Mouse (Mus musculus) hindbrain, embryonic 12.5 days (tissue): Measurements from ENCODE around the gene Cntfr. TPM values are rescaled to one million over a fixed set of nuclear protein-coding genes. Genes with fewer than 3 reads are reported as not detected.

ENCODE experiments used
- ATAC-seq: fragments of 200-750 bp; cut with Nextera tagmentation; 2 replicates; pipeline ENCODE4 v1.8.0; 2017; ENCODE audit warnings: moderate TSS enrichment; ENCODE audit not compliant: low FRiP score
- H3K27ac ChIP-seq: fragments of 300-500 bp; sonication (generic); 2 replicates; pipeline ENCODE4 v1.5.1; 2016; ENCODE audit warnings: mild to moderate bottlenecking
- H3K27me3 ChIP-seq: fragments of 300-500 bp; sonication (generic); 2 replicates; pipeline ENCODE4 v1.6.1; 2016; ENCODE audit warnings: mild to moderate bottlenecking
- H3K36me3 ChIP-seq: fragments of 300-500 bp; sonication (generic); 2 replicates; pipeline ENCODE4 v1.6.1; 2016; ENCODE audit warnings: mild to moderate bottlenecking
- H3K4me1 ChIP-seq: fragments of 300-500 bp; sonication (generic); 2 replicates; pipeline ENCODE4 v1.6.1; 2016
- H3K4me2 ChIP-seq: fragments of 300-500 bp; sonication (generic); replicated peaks from 2 replicates; pipeline ENCODE4 v1.6.1; 2016; ENCODE audit warnings: mild to moderate bottlenecking
- H3K4me3 ChIP-seq: fragments of 300-500 bp; sonication (generic); 2 replicates; pipeline ENCODE4 v1.5.1; 2016; ENCODE audit warnings: mild to moderate bottlenecking
- H3K9ac ChIP-seq: fragments of 300-500 bp; sonication (generic); 2 replicates; pipeline ENCODE4 v1.6.1; 2016; ENCODE audit warnings: mild to moderate bottlenecking, moderate library complexity
- H3K9me3 ChIP-seq: fragments of 300-500 bp; sonication (generic); replicated peaks from 2 replicates; pipeline ENCODE4 v1.6.1; 2016; ENCODE audit warnings: mild to moderate bottlenecking
- WGBS: fragments of 180-500 bp; shearing (Covaris S2); methylation state at CpG from one replicate; pipeline ENCODE4 v1.1.7; 2016; 5-methylcytosine and 5-hydroxymethylcytosine counted together
- polyA plus RNA-seq: library from polyadenylated mRNA; unstranded; fragments of >200 nt; fragmentation: Nextera tagmentation; extraction: Ambion mirVana; gene quantifications from 2 replicates; pipeline ENCODE4 v1.2.1, GENCODE M21; 2016

The Cntfr gene
- polyA plus RNA-seq, 1 experiment from 2014 or later: 28.8 TPM

GRCm38 (mm10) chr4:41618916-41619746 lies 77.8 kb downstream of the Cntfr start:
- no peak for ATAC-seq
- Histone ChIP-seq H3K9ac (no peak overlapping the region), H3K27ac (peak overlapping the region; percentile 37; the same call in 1 of the 2 replicates), H3K9me3 (no peaks in the 10 kb centered on the region), H3K36me3 (no peaks in the 10 kb centered on the region), H3K4me1 (peaks cover 25% of the 10 kb centered on the region), H3K4me3 (no peak overlapping the region), H3K4me2 (no peak overlapping the region), H3K27me3 (peaks cover 5% of the 10 kb centered on the region)
- WGBS: 53% methylated on average over 12 of the region's 12 CpGs

DNA sequence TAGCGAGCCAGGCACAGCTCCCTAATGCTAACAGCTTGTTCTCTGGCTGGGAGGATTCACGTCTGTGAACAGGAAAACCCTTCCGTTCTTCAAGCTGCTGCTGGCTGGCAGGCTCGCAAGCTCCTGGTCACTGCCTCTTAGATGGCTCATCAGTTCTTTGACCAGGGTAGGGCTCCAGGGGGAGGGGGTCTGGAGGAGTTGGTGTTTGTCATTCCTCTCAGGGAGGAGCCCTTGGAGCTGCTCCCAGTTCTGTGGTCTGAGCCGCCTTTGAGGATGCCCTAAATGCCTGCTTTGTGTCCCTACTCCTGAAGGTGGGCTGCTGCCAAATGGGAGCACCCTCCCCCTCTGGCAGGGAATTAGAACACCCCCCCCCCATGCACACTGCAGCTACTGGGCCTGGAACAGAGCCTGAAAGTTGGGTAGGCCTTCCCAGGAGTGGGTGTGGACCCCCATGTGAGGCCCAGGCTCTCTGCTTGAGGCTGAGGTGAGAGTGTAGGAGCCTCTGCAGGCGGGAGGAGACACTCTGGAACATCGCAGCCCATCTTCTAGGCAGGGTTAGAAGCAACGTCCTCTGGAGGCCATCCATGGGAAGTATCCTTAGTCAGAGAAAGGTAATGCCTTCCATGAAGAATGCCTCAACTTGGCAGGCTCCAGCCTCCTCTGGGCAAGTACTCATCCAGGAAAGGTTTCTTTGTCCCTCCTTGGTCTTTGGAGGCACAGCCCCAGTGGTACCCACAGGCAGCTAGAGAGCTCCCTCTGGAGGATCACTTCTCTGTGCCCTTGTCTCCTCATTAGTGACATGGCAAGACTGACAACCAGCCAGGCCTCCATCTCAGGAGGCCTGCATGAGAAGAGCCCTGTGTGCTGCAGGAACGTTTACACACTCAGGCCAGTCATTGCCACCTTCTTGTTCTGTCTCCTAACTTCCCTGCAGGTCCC lies 81.0 kb downstream of the Cntfr start:
- H3K27ac ChIP-seq: peak overlapping the region; percentile 52
- H3K36me3 ChIP-seq: no peaks in the 10 kb centered on the region

DNA sequence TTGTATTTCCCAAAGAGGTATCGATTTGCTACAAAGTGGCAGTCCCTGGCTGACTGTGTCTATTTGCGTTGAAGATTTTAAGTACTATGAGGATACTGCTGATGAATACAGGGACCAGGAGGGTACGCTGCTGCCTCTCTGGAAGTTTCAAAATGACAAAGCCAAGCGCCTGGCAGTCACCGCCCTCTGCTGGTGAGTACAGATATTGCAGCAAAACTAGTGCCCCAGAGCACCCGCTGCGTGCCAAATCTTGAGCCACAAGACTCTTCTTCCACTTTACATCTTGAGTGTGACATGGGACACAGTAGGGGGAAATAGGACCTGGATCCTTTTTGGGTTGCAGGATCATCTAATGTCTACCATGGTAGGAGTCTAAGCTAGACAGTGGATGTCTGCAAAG lies 82.7 kb downstream of the Cntfr start:
- H3K9me3 ChIP-seq: no peaks in the 10 kb centered on the region
- ATAC-seq: no peak
- no peak overlapping the region for H3K4me3 ChIP-seq
- WGBS: 9% methylated on average over 7 of the region's 7 CpGs
- no peak overlapping the region for H3K9ac ChIP-seq
- peaks cover 5% of the 10 kb centered on the region for H3K27me3 ChIP-seq
- H3K27ac ChIP-seq: peak overlapping the region; percentile 53; the same call in 1 of the 2 replicates
- no peaks in the 10 kb centered on the region for H3K36me3 ChIP-seq
- H3K4me1 ChIP-seq: peaks cover 52% of the 10 kb centered on the region
- no peak overlapping the region for H3K4me2 ChIP-seq

More for the DNA sequence above, 81.0 kb downstream of the Cntfr start:
- Histone ChIP-seq H3K27me3 (peaks cover 5% of the 10 kb centered on the region), H3K4me3 (no peak overlapping the region), H3K4me1 (peaks cover 51% of the 10 kb centered on the region), H3K9me3 (no peaks in the 10 kb centered on the region), H3K9ac (no peak overlapping the region), H3K4me2 (no peak overlapping the region)
- ATAC-seq: peak; percentile 74
- 64% methylated on average over 9 of the region's 9 CpGs for WGBS

DNA sequence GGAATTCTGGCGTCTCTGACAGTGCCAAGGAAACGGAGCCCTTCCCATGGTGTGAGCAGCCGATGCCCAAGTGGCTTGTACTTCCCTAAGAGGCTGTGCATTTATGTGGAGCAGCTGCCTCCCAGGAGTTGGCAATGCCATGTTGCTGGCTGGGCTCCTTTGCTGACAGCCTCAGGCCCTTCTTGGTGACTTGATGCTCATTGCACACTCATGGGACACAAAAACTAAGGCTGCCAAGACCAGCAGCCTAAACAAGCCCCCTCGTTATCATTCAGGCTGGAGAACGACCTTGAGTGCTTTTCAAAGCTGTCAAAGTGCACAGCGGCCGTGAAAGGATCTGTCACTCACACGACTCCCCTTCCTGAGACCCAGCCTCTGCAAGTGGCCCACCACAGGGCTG lies 84.7 kb downstream of the Cntfr start:
- Histone ChIP-seq H3K4me3 (no peak overlapping the region), H3K27ac (peak overlapping the region; percentile 74; the same call in 1 of the 2 replicates), H3K9ac (no peak overlapping the region), H3K36me3 (no peaks in the 10 kb centered on the region), H3K9me3 (no peaks in the 10 kb centered on the region), H3K4me2 (no peak overlapping the region), H3K4me1 (peaks cover 38% of the 10 kb centered on the region), H3K27me3 (peaks cover 7% of the 10 kb centered on the region)
- 32% methylated on average over 8 of the region's 8 CpGs for WGBS
- ATAC-seq: peak; percentile 60

GRCm38 (mm10) chr4:41610594-41610980 lies 86.3 kb downstream of the Cntfr start:
- peaks cover 34% of the 10 kb centered on the region for H3K4me1 ChIP-seq
- no peak for ATAC-seq

DNA sequence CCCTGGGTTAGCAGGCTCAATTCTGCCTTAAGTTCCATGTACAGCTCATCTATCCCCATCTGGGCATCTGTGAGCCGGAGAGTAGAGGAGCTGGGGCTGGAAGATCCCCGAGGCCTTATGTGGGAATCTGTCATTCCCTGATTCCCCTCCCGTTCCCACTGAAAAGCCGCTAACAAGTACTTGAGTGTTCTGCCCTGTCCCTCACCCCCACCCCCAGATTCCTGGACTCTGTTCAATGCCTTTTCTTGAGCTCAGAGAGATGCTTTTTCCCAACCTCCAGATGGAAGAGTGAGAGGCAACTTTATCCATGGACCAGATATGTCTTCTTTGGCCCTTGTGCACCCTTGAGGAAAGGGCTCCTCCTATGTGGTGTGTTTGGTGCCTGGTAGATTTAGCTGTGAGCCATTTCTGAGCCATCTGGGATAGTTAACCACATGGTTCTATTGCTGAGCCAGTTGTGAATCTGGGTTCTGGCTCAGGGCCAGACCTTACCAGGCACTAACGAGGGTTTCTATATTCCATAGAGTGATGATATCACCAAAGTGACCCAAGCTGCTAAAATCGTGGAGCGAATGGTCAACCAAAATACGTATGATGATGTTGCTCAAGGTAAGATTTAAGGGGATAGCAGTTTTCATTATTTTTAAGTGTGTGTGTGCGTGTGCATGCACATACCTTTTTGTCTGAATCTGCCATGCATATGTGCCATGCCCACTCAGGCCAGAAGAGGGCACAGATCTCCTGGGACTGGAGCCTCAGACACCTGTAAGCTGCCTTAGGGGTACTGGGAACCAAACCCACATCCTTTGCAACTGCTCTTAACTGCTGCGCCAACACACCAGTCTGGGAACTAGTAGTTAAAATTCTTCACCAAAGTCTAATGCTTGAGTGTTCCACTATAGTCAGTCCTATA lies 87.0 kb downstream of the Cntfr start:
- H3K36me3 ChIP-seq: no peaks in the 10 kb centered on the region

More at GRCm38 (mm10) chr4:41610594-41610980, 86.3 kb downstream of the Cntfr start:
- 43% methylated on average over 6 of the region's 6 CpGs for WGBS
- Histone ChIP-seq H3K36me3 (no peaks in the 10 kb centered on the region), H3K9me3 (no peaks in the 10 kb centered on the region), H3K27ac (no peak overlapping the region), H3K4me2 (no peak overlapping the region), H3K4me3 (no peak overlapping the region), H3K9ac (no peak overlapping the region), H3K27me3 (peaks cover 2% of the 10 kb centered on the region; the same call in 1 of the 2 replicates)

More for the DNA sequence above, 87.0 kb downstream of the Cntfr start:
- Histone ChIP-seq H3K9me3 (no peaks in the 10 kb centered on the region), H3K27me3 (peaks cover 2% of the 10 kb centered on the region; the same call in 1 of the 2 replicates), H3K27ac (no peak overlapping the region), H3K4me3 (no peak overlapping the region), H3K4me1 (peaks cover 38% of the 10 kb centered on the region), H3K9ac (no peak overlapping the region), H3K4me2 (no peak overlapping the region)
- no peak for ATAC-seq
- 86% methylated on average over 10 of the region's 10 CpGs for WGBS

Other genes with a start within 250 kb of the Cntfr start
- 9.5 and 9.6 TPM in 2 replicates for gene Kif24, start 232.2 kb downstream of the Cntfr start, polyA plus RNA-seq
- 56.9 and 59.5 TPM in 2 replicates for gene Nudt2, start 231.9 kb downstream of the Cntfr start, polyA plus RNA-seq
- gene AI464131, start 194.0 kb downstream of the Cntfr start, polyA plus RNA-seq: 10.1 and 11.9 TPM in 2 replicates
- 11.3 and 12.9 TPM in 2 replicates for gene 1110017D15Rik, start 179.8 kb downstream of the Cntfr start, polyA plus RNA-seq
- gene Fam219a, start 127.6 kb downstream of the Cntfr start, polyA plus RNA-seq: 12.5 and 15.3 TPM in 2 replicates
- gene Dnaic1, start 127.3 kb downstream of the Cntfr start, polyA plus RNA-seq: 2.3 and 2.8 TPM in 2 replicates
- 73.6 and 78.6 TPM in 2 replicates for gene Enho, start 56.8 kb downstream of the Cntfr start, polyA plus RNA-seq
- 125 and 141 TPM in 2 replicates for gene Il11ra1, start 2.9 kb upstream of the Cntfr start, polyA plus RNA-seq
- gene Rpp25l, start 16.4 kb upstream of the Cntfr start, polyA plus RNA-seq: 55.6 and 66.5 TPM in 2 replicates
- 191 and 199 TPM in 2 replicates for gene Dctn3, start 26.1 kb upstream of the Cntfr start, polyA plus RNA-seq
- 1.1 TPM in 2 replicates for gene Arid3c, start 34.1 kb upstream of the Cntfr start, polyA plus RNA-seq
- gene Galt, start 58.1 kb upstream of the Cntfr start, polyA plus RNA-seq: 31.0 and 33.4 TPM in 2 replicates
- 54.2 and 58.9 TPM in 2 replicates for gene Sigmar1, start 59.1 kb upstream of the Cntfr start, polyA plus RNA-seq
- 133 and 134 TPM in 2 replicates for gene Ccl27a, start 77.2 kb upstream of the Cntfr start, polyA plus RNA-seq
- gene Gm21541, start 206.5 kb upstream of the Cntfr start, polyA plus RNA-seq: not detected in 2 replicates
- 5.6 and 5.9 TPM in 2 replicates for gene Gm20878, start 244.5 kb upstream of the Cntfr start, polyA plus RNA-seq